Mouse (Mus musculus) cerebellum, adult (tissue): ENCODE measurements at regions not wholly inside any gene's neighbourhood (a gene's known extent, or its start where the extent isn't known, plus 50 kb on each side); places are given as distances from the start of the nearest gene placed in this dataset.
A peak's percentile ranks its signal among the peaks of the same experiment; 100 is the strongest.

Experiments used
- ATAC-seq: cut with Nextera tagmentation; 2 replicates; pipeline ENCODE4 v1.9.2; 2017; ENCODE audit warnings: mild to moderate bottlenecking, moderate library complexity, mixed read lengths; ENCODE audit not compliant: insufficient number of reproducible peaks, low FRiP score, low TSS enrichment

- no peak for ATAC-seq
Observed at GRCm38 (mm10) chr13:107513274-107514146, 491.6 kb upstream of the Kif2a start.

- ATAC-seq, result no peak
Observed at GRCm38 (mm10) chr13:107507336-107507735, 485.4 kb upstream of the Kif2a start.

- no peak for ATAC-seq
Observed at GRCm38 (mm10) chr13:107506832-107507231, 484.9 kb upstream of the Kif2a start.

GRCm38 (mm10) chr13:107505318-107505717 lies 483.4 kb upstream of the Kif2a start:
- ATAC-seq, result no peak

GRCm38 (mm10) chr13:107502261-107502660 lies 480.3 kb upstream of the Kif2a start:
- ATAC-seq, result no peak

- ATAC-seq, result no peak
Observed at GRCm38 (mm10) chr13:107500776-107501489, 479.0 kb upstream of the Kif2a start.

- ATAC-seq, result no peak
Observed at GRCm38 (mm10) chr13:107499296-107499695, 477.4 kb upstream of the Kif2a start.

GRCm38 (mm10) chr13:107495161-107495732 lies 473.3 kb upstream of the Kif2a start:
- ATAC-seq, result no peak

- peak; percentile 95 for ATAC-seq
Observed at GRCm38 (mm10) chr13:107493765-107494164, 471.8 kb upstream of the Kif2a start.

- ATAC-seq, result no peak
Observed at GRCm38 (mm10) chr13:107492448-107492847, 470.5 kb upstream of the Kif2a start.

GRCm38 (mm10) chr13:107491423-107491822 lies 469.5 kb upstream of the Kif2a start:
- ATAC-seq, result no peak

- no peak for ATAC-seq
Observed at GRCm38 (mm10) chr13:107485400-107486017, 463.6 kb upstream of the Kif2a start.

- ATAC-seq, result no peak
Observed at GRCm38 (mm10) chr13:107484630-107484998, 462.7 kb upstream of the Kif2a start.

- ATAC-seq, result no peak
Observed at GRCm38 (mm10) chr13:107483967-107484629, 462.2 kb upstream of the Kif2a start.

- ATAC-seq, result no peak
Observed at GRCm38 (mm10) chr13:107475166-107475565, 453.2 kb upstream of the Kif2a start.

- peak; percentile 26; the same call in 1 of the 2 replicates for ATAC-seq
Observed at GRCm38 (mm10) chr13:107469491-107470276, 447.8 kb upstream of the Kif2a start.

GRCm38 (mm10) chr13:107462791-107463190 lies 440.9 kb upstream of the Kif2a start:
- ATAC-seq, result no peak

GRCm38 (mm10) chr13:107461048-107461912 lies 439.4 kb upstream of the Kif2a start:
- ATAC-seq, result peak; percentile 96

- ATAC-seq, result no peak
Observed at GRCm38 (mm10) chr13:107458730-107459129, 436.8 kb upstream of the Kif2a start.
